Mouse (Mus musculus) neural tube, embryonic 10.5 days (tissue): Measurements from ENCODE around the gene Prr12.
"Not testable (repeated sequence)": the region's sequence is repeated elsewhere in the genome, so short reads cannot be mapped to it uniquely, and the experiment has no call there.

Experiments used
- DNase-seq: peaks from one replicate; pipeline ENCODE4 v3.0.0-alpha.2; 2017; ENCODE audit warnings: low spot score; ENCODE audit errors: extremely low spot score

Gene Prr12

DNA sequence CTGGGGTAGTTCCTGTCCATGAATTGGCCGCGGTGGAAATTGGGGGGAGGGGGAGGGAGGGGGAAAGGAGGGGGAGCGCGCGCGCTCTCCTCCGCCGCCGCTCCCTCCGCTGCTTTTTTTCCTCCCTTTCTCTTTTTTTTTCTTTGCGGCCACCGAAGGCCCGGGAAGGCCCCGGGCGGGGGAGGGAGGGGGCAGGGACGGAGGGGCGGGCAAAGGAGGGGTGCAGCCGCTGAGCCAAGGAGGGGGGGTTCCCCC lies at the start of gene Prr12:
Prr12 (minus strand) TSS at position 20 of the 255 bp plus-strand sequence.
- no peak for DNase-seq

DNA sequence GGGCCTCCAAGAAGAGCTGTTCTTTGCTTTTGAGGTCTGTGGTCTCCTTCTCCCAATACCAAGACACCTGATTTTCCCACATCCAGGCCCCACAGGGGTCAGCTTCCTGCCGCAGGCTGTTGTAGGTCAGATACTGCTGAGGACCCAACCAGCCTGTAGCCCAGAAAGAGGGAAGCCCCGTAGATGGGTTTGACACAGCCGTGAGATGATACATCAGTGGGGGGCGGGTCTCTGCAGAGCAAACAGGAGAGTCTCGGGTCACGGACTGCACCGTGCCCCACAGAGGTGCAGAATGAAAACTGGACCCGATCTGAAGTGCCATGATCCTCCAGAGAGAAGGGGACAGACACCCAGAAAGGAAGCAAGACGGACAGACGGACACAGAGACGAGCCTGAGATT lies 49.8 kb upstream of the Prr12 start:
- no peak for DNase-seq

GRCm38 (mm10) chr7:45100046-45100445 lies 47.4 kb upstream of the Prr12 start:
- DNase-seq = no peak

DNA sequence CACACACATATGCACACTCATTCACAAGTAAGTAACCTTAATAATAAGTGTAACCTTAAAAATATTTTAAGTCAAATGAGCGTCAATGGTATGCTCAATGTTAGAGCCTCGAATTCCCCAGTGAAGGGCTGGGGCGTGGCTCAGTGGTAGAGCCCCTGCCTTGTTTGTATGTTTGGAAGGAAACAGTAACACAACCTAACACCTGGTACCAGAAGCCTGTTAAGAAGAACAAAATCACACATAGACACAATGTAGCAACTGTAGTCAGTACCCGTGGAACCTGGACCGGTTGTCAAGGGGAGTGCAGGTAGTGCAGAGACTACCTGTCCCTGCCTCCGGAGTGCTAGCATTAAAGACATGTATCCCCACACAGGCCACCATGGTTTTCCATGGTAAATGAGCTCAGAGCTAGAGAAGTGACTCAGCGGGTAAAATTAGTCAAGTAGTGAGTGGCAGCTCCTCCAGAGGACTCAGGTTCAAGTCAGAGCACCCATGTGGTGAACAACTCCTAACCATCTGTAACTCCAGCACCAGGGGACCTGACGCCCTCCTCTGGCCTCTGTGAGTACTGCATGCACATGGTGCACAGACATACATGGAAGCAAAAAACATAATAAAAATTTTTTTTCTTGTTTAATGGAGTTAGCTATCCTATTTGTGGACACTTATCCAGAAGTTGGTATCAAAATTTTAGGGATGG lies 46.0 kb upstream of the Prr12 start:
- DNase-seq = no peak

DNA sequence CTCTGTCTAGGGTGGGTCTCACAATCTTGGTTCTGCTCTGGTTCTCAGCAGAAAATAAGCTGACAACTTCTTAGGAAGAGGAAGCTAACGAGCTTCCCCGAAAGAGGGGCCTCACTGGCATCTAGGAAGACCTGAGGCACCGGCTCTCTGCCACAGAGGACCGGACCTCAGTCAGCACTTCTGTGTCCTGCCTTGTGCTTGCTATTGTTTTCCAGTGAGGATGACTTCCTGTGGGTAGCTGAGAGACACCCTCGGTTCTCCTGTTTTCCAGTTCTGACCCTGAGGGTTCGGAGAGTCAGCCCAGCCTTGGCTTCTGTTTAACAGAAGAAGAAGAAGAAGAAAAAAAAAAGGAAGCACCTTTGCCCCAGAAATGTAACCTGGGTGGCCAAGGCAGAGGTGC lies 44.8 kb upstream of the Prr12 start:
- no peak for DNase-seq

DNA sequence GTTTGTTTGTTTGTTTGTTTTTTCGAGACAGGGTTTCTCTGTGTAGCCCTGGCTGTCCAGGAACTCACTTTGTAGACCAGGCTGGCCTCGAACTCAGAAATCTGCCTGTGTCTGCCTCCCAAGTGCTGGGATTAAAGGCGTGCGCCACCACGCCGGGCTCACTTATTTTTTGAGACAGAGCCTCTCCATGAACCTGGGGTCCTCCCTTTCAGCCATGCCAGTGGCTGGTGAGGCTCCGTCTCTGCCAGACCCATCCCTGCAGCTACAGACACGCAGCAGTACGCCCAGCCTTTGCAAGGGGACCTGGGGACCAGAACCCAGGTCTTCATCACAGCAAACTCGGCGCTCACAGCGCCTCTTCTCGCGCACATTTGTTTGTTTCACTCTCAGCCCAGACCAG lies 43.3 kb upstream of the Prr12 start:
- not testable (repeated sequence) for DNase-seq

DNA sequence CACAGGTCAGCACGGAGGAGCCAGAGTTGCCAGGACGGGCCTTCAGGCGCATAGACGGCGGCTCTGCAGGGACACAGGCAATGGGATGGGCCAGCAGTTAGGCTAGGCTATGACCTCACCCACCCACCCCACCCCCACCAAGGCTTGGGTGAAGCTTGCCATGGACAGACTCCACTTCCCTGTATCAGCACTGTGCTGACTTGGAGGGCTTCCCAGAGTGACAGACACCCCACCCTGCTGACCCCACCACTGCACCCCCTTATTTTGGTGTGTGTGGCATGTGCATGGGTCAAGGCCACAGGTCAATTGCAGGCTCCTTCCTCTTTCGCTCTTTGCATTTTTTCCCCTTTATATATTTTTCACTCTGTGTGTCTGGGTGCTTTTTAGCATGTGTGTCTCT lies 42.7 kb upstream of the Prr12 start:
- DNase-seq = no peak

GRCm38 (mm10) chr7:45094121-45094520 lies 41.4 kb upstream of the Prr12 start:
- no peak for DNase-seq

GRCm38 (mm10) chr7:45093516-45093905 lies 40.8 kb upstream of the Prr12 start:
- DNase-seq = no peak

DNA sequence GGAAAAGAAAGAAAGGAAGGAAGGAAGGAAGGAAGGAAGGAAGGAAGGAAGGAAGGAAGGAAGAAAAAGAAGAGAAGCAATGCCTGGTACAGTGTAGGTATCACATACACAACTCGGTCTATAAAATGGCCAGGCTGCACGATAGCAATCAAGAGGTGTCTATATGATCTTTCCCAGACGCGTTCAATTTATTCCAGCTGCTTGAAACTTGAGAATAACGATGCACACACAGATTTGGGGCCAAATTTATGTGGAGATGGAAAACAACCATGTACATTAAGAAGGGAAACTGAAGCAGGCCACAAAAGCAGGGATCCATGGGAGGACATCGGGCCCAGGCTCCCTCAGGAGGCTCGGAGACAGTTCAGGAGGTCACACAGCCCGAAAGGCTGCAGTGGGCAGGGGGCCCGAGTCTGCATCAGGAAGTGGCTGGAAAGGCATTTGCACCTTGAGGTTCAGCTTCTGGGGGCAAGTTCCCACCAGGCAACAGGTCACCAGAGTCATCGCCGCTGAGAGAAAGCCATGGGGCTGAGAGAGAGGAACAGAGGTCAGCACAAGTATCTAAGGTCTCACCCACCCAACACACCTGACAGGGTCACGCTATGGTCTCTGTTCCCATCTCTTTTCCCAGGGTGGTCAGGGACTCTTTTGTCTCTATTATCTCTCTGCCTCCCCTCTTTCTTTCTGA lies 40.3 kb upstream of the Prr12 start:
- DNase-seq = no peak

DNA sequence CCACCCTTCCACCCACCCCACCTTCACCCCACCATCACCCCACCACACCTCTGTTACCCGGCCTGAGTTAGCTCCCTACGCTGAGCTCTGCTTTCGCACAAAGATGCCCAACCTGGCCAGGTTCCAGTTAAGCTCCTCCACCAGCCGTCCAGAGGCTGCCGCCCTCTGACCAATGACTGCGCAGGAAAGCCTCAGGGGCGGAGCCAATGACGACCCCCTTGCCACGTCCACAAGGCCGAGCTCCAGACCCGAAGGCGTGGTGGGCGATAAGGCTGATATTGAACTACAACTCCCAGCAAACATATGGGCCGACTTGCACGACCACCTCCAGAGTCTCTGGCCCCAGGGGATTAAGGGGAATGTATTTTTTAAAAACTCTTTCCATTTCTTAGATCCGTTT lies 39.4 kb upstream of the Prr12 start, which contains the start of gene Rcn3:
Rcn3 (minus strand) TSS at position 174 of the 400 bp plus-strand sequence.
- peak; percentile 90 for DNase-seq

- peak; percentile 54 for DNase-seq
Measured at GRCm38 (mm10) chr7:45091001-45091990, 38.6 kb upstream of the Prr12 start.

DNA sequence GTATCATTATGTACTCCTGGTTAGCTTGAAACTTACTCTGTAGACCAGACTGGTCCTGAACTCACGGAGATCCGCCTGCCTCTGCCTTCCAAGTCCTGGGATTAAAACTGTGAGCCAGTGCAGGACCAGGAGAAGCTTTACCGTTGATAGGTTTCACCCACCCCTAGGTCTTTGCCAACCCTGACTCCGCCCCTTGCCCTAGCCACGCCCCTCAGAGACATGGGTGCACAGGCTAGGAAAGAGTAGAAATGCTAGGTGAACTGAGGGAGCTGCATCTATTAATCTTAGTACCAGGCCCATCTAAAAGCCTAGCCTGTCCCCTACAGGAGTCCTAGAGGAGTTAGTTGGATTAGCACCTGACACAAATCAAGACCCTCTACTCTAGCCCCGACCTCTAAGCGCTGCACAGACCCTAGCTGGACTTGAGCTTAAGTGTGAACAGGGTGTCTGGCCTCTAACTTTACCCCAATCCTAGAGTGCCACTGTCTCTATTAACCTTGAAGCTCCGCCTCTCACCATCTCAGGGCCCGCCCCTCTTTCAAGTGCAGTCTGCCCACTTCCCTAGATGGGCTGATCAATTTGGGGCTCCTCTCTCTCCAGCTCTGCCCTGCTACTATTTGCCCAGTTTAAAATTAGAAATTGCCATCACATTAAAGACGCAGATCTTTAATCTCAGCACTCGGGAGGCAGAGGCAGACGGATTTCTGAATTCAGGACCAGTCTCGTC lies 37.7 kb upstream of the Prr12 start:
- DNase-seq = no peak

DNA sequence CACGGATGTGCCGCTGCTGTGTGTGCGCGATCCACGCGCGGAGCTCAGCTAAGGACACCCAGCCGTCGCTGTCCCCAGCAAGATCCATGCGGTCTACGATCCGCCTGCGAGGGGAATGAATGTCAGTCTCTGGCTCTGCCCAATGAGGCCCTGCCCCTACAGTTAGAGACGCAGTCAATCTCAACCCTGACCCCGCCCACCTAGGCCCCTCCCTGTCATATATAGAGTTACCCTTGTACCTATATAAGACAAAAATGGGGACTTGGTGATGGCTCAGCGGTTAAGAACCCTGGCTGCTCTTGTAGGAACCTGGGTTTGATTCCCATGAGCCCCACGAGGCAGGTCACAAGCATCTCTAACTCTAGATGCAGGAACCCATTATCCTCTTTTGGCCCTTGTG lies 35.9 kb upstream of the Prr12 start:
- no peak for DNase-seq

DNA sequence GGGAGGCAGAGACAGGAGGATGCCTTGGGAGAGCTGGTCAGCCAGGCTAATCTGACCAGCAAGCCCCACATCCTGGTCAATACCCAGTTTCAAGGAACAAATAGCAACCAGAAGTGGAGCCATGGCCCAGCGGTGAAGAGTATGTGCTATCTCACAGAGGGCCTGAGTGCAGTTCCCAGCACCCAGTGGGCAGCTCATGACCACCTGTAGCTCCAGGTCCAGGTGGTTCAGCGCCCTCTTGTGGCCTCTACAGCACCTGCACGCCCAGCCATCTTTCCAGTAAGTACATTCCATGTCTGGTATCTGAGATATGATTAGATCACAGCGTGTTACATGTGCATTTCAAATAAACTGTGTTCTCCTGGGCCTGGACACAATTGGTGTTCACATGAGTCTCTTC lies 33.4 kb upstream of the Prr12 start:
- DNase-seq = no peak

- DNase-seq = no peak
Measured at GRCm38 (mm10) chr7:45083300-45083890, 30.7 kb upstream of the Prr12 start.

GRCm38 (mm10) chr7:45082401-45083299 lies 30.0 kb upstream of the Prr12 start:
- no peak for DNase-seq

- no peak for DNase-seq
Measured at GRCm38 (mm10) chr7:45081016-45081415, 28.3 kb upstream of the Prr12 start.

DNA sequence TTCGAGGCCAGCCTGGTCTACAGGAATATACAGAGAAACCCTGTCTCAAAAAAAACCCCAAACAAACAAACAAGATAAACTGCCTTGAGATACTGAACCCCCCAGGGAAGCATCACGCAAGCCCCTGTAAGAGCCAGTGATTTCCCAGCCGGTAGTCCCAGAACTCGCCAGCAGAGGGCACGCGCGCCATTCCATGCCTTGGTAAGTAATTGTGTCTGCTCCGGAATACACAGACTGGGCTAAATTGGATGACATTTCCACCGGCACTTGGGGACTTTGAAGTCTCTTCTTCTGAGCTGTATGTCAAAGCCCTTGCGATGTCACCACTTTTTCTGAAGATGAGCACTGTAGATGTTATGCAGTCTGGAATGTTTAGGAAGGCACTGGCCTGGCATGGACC lies 27.2 kb upstream of the Prr12 start:
- peak; percentile 95 for DNase-seq

- peak; percentile 75 for DNase-seq
Measured at GRCm38 (mm10) chr7:45078513-45078912, 25.8 kb upstream of the Prr12 start.
